Mouse (Mus musculus): ENCODE measurements around the gene Fam198b.

- TF ChIP-seq EP300 (IDR thresholded peaks at IDR 0.05; ENCODE audit: low read depth) (no peak), CTCF (IDR thresholded peaks at IDR 0.05; ENCODE audit: low read depth) (no peak)
Observed at GRCm38 (mm10) chr3:79866089-79866488, 18.2 kb upstream of the Fam198b start.

Data from liver, embryonic 14.5 days (tissue).